Mouse (Mus musculus) heart, embryonic 16.5 days (tissue): ENCODE data around the gene Psmc3. TPM values are rescaled to one million over a fixed set of nuclear protein-coding genes. Genes with fewer than 3 reads are reported as not detected.

Source experiments
- ATAC-seq: fragments of 200-750 bp; cut with Nextera tagmentation; replicated peaks from 2 replicates; pipeline ENCODE4 v1.8.0; 2017; ENCODE audit warnings: moderate number of reproducible peaks; ENCODE audit not compliant: insufficient read depth, low FRiP score; ENCODE audit errors: extremely low read depth
- H3K27ac ChIP-seq: fragments of 300-500 bp; sonication (generic); 2 replicates; pipeline ENCODE4 v1.5.1; 2014; ENCODE audit warnings: mild to moderate bottlenecking, low read length, control low read depth, moderate library complexity
- H3K27me3 ChIP-seq: fragments of 300-500 bp; sonication (generic); 2 replicates; pipeline ENCODE4 v1.6.1; 2014; ENCODE audit warnings: low read length, mixed read lengths; ENCODE audit not compliant: control insufficient read depth, insufficient read depth
- H3K36me3 ChIP-seq: fragments of 300-500 bp; sonication (generic); 2 replicates; pipeline ENCODE4 v1.6.1; 2014; ENCODE audit not compliant: control insufficient read depth, insufficient read depth
- H3K4me1 ChIP-seq: fragments of 300-500 bp; sonication (generic); 2 replicates; pipeline ENCODE4 v1.6.1; 2014; ENCODE audit warnings: low read length, mixed read lengths; ENCODE audit not compliant: control insufficient read depth, insufficient read depth
- H3K4me2 ChIP-seq: fragments of 300-500 bp; sonication (generic); 2 replicates; pipeline ENCODE4 v1.6.1; 2014; ENCODE audit warnings: low read depth, mild to moderate bottlenecking, control low read depth, low read length
- H3K4me3 ChIP-seq: fragments of 300-500 bp; sonication (generic); 2 replicates; pipeline ENCODE4 v1.5.1; 2014; ENCODE audit warnings: mild to moderate bottlenecking, control low read depth, low read length
- H3K9ac ChIP-seq: fragments of 300-500 bp; sonication (generic); 2 replicates; pipeline ENCODE4 v1.6.1; 2014; ENCODE audit warnings: low read length, control low read depth
- H3K9me3 ChIP-seq: fragments of 300-500 bp; sonication (generic); replicated peaks from 2 replicates; pipeline ENCODE4 v1.6.1; 2016; ENCODE audit warnings: low read length; ENCODE audit not compliant: control insufficient read depth
- WGBS: fragments of 180-500 bp; shearing (Covaris S2); extraction: QIAGEN DNeasy Blood & Tissue Kit; methylation state at CpG from one replicate; pipeline ENCODE4 v1.1.7; 2014; 5-methylcytosine and 5-hydroxymethylcytosine counted together
- polyA plus RNA-seq: library from polyadenylated mRNA; unstranded; fragments of >200 nt; fragmentation: Nextera tagmentation; extraction: Ambion mirVana; gene quantifications from 2 replicates; pipeline ENCODE4 v1.2.1, GENCODE M21; 2015

Psmc3 gene
- polyA plus RNA-seq, 1 experiment from 2014 or later = 255 TPM

DNA sequence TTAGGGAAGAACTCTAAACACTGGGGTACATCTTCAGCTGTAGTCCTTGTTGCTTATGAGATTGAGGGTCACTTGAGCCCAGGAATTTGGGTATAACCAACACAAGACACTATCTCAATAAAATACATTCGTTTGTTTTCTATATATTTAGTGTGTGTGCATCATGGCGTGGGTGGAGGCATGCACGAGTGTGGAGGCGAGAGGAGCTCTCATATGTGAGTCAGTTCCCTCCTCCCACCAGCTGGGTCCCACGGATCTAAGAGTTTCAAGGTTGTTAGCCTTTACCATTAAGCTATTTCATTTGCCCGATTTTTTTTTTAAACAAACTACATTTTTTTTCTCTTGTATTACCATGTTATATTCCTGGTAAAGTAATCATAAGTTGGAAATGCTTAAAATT lies 37.0 kb downstream of the Psmc3 start:
- Histone ChIP-seq H3K9ac (no peak overlapping the region), H3K9me3 (no peaks in the 10 kb centered on the region), H3K4me2 (no peak overlapping the region), H3K4me3 (no peak overlapping the region), H3K4me1 (no peaks in the 10 kb centered on the region), H3K27ac (no peak overlapping the region), H3K27me3 (no peaks in the 10 kb centered on the region), H3K36me3 (no peaks in the 10 kb centered on the region)
- WGBS = 74% methylated on average over 6 of the region's 6 CpGs
- ATAC-seq = no peak

DNA sequence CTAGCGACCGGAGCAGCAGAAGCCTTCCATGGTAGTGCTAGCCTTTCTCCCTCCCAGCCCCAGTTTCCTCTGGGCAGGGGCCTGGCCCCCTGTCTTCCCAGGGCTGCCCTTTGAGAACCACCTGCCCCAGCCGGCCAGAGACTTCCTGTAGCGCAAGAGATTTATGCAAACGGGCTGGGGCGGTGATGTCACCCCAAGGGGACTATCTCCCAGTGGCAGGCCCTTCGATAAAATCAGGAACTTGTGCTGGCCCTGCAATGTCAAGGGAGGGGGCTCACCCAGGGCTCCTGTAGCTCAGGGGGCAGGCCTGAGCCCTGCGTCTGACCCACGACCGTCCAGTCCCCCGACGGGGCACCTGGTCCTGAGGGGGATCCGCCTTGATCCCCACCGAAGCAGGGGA lies 42.7 kb downstream of the Psmc3 start:
- Histone ChIP-seq H3K27ac (no peak overlapping the region), H3K9me3 (no peaks in the 10 kb centered on the region), H3K4me1 (0 out of 2 replicates have a peak, but pooled peaks cover 6% of the 10 kb centered on the region), H3K9ac (no peak overlapping the region; the same call in 1 of the 2 replicates), H3K36me3 (no peaks in the 10 kb centered on the region), H3K4me3 (peak overlapping the region; percentile 2; the same call in 1 of the 2 replicates), H3K4me2 (no peak overlapping the region), H3K27me3 (no peaks in the 10 kb centered on the region)
- 60% methylated on average over 14 of the region's 14 CpGs for WGBS
- no peak for ATAC-seq

DNA sequence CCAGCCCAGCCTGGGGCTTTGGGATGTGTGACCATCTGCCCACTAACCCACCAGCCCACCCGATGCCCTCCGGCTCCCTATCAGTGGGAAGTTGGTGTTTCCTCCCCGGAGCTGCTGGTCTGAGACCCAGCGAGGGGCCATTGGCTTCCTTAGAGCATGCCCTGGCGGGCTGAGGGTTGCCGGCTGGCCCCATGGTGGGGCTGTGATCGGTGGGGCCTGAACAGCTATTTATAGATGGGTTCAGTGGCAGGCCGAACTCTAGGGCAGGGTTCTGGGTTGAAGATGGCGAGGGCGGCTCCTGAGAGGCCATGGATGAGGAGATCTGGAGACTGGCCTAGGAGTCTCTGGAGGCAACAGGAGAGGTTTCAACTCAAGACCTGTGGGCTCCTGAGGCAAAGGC lies 43.2 kb downstream of the Psmc3 start:
- Histone ChIP-seq H3K9ac (peak overlapping the region; percentile 5; the same call in 1 of the 2 replicates), H3K27ac (no peak overlapping the region), H3K9me3 (no peaks in the 10 kb centered on the region), H3K36me3 (no peaks in the 10 kb centered on the region), H3K4me3 (peak overlapping the region; percentile 2; the same call in 1 of the 2 replicates), H3K4me2 (no peak overlapping the region), H3K27me3 (no peaks in the 10 kb centered on the region), H3K4me1 (0 out of 2 replicates have a peak, but pooled peaks cover 6% of the 10 kb centered on the region)
- 47% methylated on average over 10 of the region's 10 CpGs for WGBS
- no peak for ATAC-seq

DNA sequence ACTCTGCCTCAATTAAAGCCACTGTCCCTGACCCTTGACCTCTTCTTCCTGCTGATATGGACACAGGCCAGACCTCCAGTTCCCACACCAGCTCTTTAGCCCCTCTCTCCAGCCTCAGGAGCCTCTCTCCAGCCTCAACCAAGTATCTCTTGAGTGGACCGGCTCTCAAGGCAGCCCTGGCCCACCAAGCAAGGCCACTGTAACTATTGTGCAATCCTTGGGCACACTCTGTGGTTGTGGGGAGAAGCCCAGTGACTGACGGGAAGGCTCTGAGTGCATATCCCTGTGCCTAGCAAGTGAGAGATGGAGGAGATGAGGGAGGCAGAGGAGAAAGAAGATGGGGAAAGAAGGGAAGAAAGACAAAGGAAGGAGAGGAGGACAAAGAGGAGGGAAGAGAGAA lies 44.3 kb downstream of the Psmc3 start:
- 79% methylated on average over 2 of the region's 2 CpGs for WGBS
- H3K27ac ChIP-seq = no peak overlapping the region

DNA sequence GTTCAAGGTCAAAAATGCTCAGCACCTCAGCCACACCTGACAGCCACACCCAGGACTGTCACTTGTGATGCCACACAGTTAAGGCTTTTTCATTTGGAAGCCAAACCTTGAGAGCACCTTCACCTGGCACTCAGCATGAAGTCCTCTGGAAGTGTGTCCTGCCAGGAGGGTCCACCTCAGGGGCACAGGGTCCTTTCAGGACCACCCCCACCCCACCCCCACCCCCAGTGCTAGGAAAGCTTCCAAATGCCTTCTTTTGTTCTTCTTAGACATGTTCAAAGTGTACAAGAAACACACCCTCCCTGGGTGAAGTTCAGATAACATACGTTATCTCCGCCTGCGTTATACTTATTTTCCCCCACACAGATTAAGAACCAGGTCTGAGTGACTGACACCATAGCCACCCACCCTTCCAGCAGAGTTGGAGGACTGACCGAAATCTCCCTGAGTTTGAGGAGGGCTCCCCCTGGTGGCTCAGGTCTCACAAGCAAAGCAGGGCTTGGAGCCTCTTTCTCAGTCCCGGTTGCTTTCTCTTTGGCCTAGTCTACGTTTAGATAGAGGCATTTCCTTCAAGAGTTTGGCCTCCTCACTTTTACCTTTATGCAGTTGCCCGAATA lies 47.4 kb downstream of the Psmc3 start:
- H3K4me2 ChIP-seq = no peak overlapping the region
- H3K27me3 ChIP-seq = no peaks in the 10 kb centered on the region
- H3K9ac ChIP-seq = peak overlapping the region; percentile 30; the same call in 1 of the 2 replicates
- 4% methylated on average over 7 of the region's 7 CpGs for WGBS
- H3K4me1 ChIP-seq = 0 out of 2 replicates have a peak, but pooled peaks cover 6% of the 10 kb centered on the region
- H3K27ac ChIP-seq = no peak overlapping the region
- no peak overlapping the region for H3K4me3 ChIP-seq
- ATAC-seq = peak; percentile 80
- H3K9me3 ChIP-seq = no peaks in the 10 kb centered on the region
- H3K36me3 ChIP-seq = no peaks in the 10 kb centered on the region

More for the DNA sequence above, 44.3 kb downstream of the Psmc3 start:
- Histone ChIP-seq H3K9ac (no peak overlapping the region), H3K4me3 (no peak overlapping the region), H3K4me2 (no peak overlapping the region), H3K9me3 (no peaks in the 10 kb centered on the region), H3K36me3 (no peaks in the 10 kb centered on the region), H3K4me1 (0 out of 2 replicates have a peak, but pooled peaks cover 6% of the 10 kb centered on the region), H3K27me3 (no peaks in the 10 kb centered on the region)
- no peak for ATAC-seq

DNA sequence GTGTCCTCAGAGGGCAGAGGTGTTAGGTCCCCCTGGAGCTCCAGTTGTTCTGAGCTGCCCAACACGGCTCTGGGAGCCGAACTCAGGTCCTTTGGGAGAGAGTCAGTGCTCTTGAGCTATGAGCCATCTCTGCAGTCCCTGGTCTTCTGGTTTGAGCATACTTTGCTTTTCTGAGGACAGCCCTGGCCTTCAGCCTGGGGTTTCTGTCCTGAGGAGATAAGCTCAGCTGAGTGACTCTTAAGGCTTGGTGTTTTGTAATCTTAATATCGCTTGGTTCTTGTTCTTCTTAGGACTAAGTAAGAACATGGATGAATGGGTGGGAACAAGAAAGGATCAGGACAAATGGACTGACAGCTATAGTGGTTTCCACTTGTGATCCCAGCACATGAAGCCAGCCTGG lies 54.3 kb downstream of the Psmc3 start:
- H3K36me3 ChIP-seq = no peaks in the 10 kb centered on the region
- no peak overlapping the region for H3K4me3 ChIP-seq
- WGBS = 64% methylated on average over 3 of the region's 3 CpGs
- H3K9ac ChIP-seq = no peak overlapping the region
- no peaks in the 10 kb centered on the region for H3K27me3 ChIP-seq
- H3K9me3 ChIP-seq = no peaks in the 10 kb centered on the region
- no peak overlapping the region for H3K4me2 ChIP-seq
- H3K27ac ChIP-seq = no peak overlapping the region
- ATAC-seq = no peak
- peaks cover 9% of the 10 kb centered on the region; the same call in 1 of the 2 replicates for H3K4me1 ChIP-seq

DNA sequence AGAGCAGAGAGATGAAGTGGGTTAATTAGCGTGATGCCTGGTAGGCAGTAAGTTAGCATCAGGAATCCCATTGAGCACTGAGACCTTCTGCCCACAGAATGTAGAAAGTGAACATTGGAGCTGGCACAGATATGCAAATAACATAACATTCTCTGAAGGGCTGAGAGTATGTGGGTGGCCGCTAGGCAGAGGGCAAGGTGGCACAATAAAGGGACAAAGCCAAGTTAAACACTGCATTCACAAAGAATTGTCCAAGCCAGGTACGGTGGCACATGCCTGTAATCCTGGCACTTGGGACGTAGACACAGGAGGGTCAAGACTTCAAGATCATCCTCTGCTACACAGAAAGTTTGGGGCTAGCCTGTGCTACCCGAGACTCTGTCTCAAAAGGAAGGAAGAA lies 55.4 kb downstream of the Psmc3 start:
- 87% methylated on average over 5 of the region's 5 CpGs for WGBS
- Histone ChIP-seq H3K27ac (no peak overlapping the region), H3K36me3 (no peaks in the 10 kb centered on the region), H3K4me1 (peaks cover 11% of the 10 kb centered on the region; the same call in 1 of the 2 replicates), H3K9me3 (no peaks in the 10 kb centered on the region), H3K4me2 (no peak overlapping the region), H3K9ac (no peak overlapping the region), H3K27me3 (no peaks in the 10 kb centered on the region), H3K4me3 (no peak overlapping the region)
- no peak for ATAC-seq

DNA sequence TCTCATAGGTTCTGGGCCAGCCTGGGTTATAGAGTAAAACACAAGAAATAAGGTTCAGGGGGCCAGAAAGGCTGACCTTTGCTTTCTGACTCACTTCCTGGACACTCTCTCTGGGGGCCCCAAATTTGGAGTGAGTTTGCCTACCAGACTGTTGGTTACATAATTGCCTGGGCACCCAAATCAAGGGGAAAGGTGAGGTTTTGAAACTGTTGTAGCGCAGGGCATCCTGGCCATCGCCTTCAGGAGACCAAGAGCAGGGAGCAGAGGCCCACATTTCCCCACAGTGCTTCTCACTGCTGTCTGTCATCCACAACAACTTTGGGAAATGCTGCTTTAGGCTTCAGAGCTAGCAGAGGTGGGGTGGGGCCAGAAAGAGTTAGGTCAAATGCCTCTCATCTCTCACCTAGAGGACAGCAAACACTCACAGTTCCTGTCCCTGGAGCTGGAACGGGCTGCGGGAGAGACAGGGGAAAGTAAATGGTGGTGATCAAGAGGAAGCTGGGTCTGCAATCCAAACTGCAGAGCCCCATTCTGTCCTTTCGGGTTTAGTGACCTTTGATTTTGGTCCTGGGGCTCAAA lies 56.1 kb downstream of the Psmc3 start:
- Histone ChIP-seq H3K27ac (no peak overlapping the region), H3K9ac (no peak overlapping the region), H3K4me2 (no peak overlapping the region), H3K36me3 (no peaks in the 10 kb centered on the region), H3K27me3 (no peaks in the 10 kb centered on the region), H3K4me1 (peaks cover 11% of the 10 kb centered on the region; the same call in 1 of the 2 replicates), H3K4me3 (no peak overlapping the region), H3K9me3 (no peaks in the 10 kb centered on the region)
- 78% methylated on average over 5 of the region's 5 CpGs for WGBS
- ATAC-seq = no peak

DNA sequence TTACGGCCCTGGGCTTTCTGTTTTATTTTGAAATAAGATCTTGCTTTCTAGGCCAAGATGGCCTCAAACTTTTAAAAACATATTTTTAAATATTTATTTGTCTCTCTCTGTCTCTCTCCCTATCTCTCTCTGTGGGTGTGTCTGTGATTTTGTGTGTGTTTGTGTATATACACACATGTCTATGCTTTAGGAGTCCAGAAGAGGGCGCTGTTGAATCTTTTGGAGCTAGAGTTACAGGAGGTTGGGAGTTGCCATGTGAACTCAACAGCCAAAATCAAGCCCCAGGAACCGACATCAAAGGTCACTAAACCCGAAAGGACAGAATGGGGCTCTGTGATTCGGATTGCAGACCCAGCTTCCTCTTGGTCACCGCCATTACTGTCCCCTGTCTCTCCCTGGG lies 56.6 kb downstream of the Psmc3 start:
- Histone ChIP-seq H3K36me3 (no peaks in the 10 kb centered on the region), H3K27ac (no peak overlapping the region), H3K4me1 (peaks cover 13% of the 10 kb centered on the region), H3K9ac (no peak overlapping the region), H3K4me3 (no peak overlapping the region), H3K27me3 (no peaks in the 10 kb centered on the region), H3K9me3 (no peaks in the 10 kb centered on the region), H3K4me2 (no peak overlapping the region)
- WGBS = 80% methylated on average over 6 of the region's 6 CpGs
- ATAC-seq = no peak
